Mouse (Mus musculus) myocyte (in vitro differentiated cells): ENCODE measurements around the gene Scn2a.

Experiments
- CEBPB ChIP-seq: IDR thresholded peaks from 2 replicates; pipeline ENCODE4 v1.6.1; 2011; ENCODE audit warnings: mild to moderate bottlenecking, moderate library complexity; ENCODE audit not compliant: poor library complexity, insufficient read depth, severe bottlenecking
- E2F4 ChIP-seq: IDR thresholded peaks from one replicate; pipeline ENCODE4 v1.6.1; 2011; ENCODE audit warnings: mild to moderate bottlenecking, control low read depth, moderate library complexity; ENCODE audit not compliant: insufficient read depth
- MAX ChIP-seq: IDR thresholded peaks from one replicate; pipeline ENCODE4 v1.6.1; 2011; ENCODE audit warnings: low read depth, mild to moderate bottlenecking, control low read depth
- MYOD1 ChIP-seq, 3 experiments: IDR thresholded peaks; one replicate each; pipeline ENCODE4 v1.6.1; 2011; ENCODE audit warnings: control low read depth in 2 of 3, low read depth in 2 of 3, mild to moderate bottlenecking in 2 of 3, moderate library complexity in 1 of 3; ENCODE audit not compliant: insufficient read length in 2 of 3, control insufficient read depth in 1 of 3
- MYOG ChIP-seq, 3 experiments: IDR thresholded peaks; one replicate each; pipeline ENCODE4 v1.6.1; 2011; ENCODE audit warnings: control low read depth in 2 of 3, low read depth in 2 of 3, mild to moderate bottlenecking in 2 of 3; ENCODE audit not compliant: insufficient read length in 2 of 3, control insufficient read depth in 1 of 3, insufficient read depth in 1 of 3
- POLR2A ChIP-seq: IDR thresholded peaks from one replicate; pipeline ENCODE4 v1.6.1; 2011; ENCODE audit warnings: low read depth, mild to moderate bottlenecking, control low read depth, moderate library complexity; ENCODE audit not compliant: insufficient read length
- POLR2AphosphoS2 ChIP-seq: IDR thresholded peaks from one replicate; pipeline ENCODE4 v1.6.1; 2011; ENCODE audit warnings: low read depth, control low read depth; ENCODE audit not compliant: insufficient read length
- REST ChIP-seq: IDR thresholded peaks from one replicate; pipeline ENCODE4 v1.6.1; 2011; ENCODE audit warnings: mild to moderate bottlenecking, control low read depth, moderate library complexity; ENCODE audit not compliant: insufficient read depth, insufficient read length
- SRF ChIP-seq: IDR thresholded peaks from one replicate; pipeline ENCODE4 v1.6.1; 2011; ENCODE audit warnings: low read depth; ENCODE audit not compliant: control insufficient read depth, insufficient read length
- TCF12 ChIP-seq: IDR thresholded peaks from one replicate; pipeline ENCODE4 v1.6.1; 2011; ENCODE audit warnings: mild to moderate bottlenecking, control low read depth; ENCODE audit not compliant: poor library complexity, insufficient read depth, severe bottlenecking
- TCF3 ChIP-seq: IDR thresholded peaks from one replicate; pipeline ENCODE4 v1.6.1; 2011; ENCODE audit warnings: low read depth, control low read depth; ENCODE audit not compliant: insufficient read length
- USF1 ChIP-seq: IDR thresholded peaks from one replicate; pipeline ENCODE4 v1.6.1; 2011; ENCODE audit warnings: low read depth, mild to moderate bottlenecking, control low read depth, moderate library complexity

DNA sequence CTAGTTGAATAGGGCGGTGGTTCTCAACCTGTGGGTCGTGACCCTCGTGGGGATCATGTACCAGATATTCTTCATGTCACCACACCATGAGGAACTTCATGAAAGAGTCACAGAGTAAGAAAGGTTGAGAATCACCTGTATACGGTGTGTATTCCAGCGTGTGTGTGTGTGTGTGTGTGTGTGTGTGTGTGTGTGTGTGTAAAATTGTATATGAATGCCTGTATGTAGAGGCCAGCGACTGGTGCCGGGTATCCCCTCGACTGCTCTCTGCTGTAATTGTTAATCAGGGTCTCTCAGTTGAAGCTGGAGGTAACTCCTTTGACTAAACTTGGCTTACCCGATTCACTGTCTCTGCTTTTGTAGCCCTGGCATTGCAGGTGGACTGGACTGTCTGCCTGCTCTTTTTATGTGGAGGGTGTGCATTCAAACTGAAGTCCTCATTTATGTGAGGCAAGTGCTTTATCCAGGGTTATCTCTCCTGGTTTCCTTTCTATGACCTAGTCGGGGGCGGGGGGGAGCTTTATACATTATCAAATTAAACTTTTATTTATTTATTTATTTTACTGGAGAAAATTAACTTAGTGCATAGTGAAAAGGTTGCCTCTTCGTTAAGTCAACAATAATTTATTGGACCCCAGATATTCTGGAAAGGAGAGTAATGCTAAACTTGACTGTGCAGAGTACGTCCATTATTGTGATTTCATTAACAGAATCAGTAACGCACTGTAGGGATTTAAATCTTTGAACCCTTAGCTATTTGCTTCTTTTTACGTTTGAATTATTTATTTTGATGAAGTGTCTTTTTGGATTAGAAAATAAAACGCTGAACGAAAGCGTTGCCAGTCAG, 47.2 kb downstream of the Scn2a start:
- TF ChIP-seq POLR2AphosphoS2 (no peak), E2F4 (no peak), MYOG (IDR thresholded peaks at IDR 0.05; ENCODE audit: control insufficient read depth in 1 of 3, insufficient read depth in 1 of 3, insufficient read length in 2 of 3, low read depth in 2 of 3) (no peak), POLR2A (no peak), CEBPB (no peak), MYOD1 (IDR thresholded peaks at IDR 0.05; ENCODE audit: control insufficient read depth in 1 of 3, insufficient read length in 2 of 3, low read depth in 2 of 3) (no peak), TCF12 (no peak), USF1 (no peak), MAX (no peak), SRF (no peak), TCF3 (no peak), REST (no peak)
